Mouse (Mus musculus) gastrocnemius, adult 2 months (tissue): ENCODE measurements at regions not wholly inside any gene's neighbourhood (a gene's known extent, or its start where the extent isn't known, plus 50 kb on each side); places are given as distances from the start of the nearest gene placed in this dataset.

Experiments used
- DNase-seq: peaks from one replicate; pipeline ENCODE4 v3.0.0; 2022
- H3K27ac ChIP-seq: fragments of 200-600 bp; 2 replicates; pipeline ENCODE4 v1.8.1; 2022; ENCODE audit warnings: mild to moderate bottlenecking
- H3K4me3 ChIP-seq: fragments of 200-600 bp; 2 replicates; pipeline ENCODE4 v1.8.1; 2022; ENCODE audit warnings: mild to moderate bottlenecking, moderate library complexity
- CTCF ChIP-seq: fragments of 200-600 bp; IDR thresholded peaks from 2 replicates; pipeline ENCODE4 v1.8.1; 2022; ENCODE audit warnings: antibody characterized with exemption, mild to moderate bottlenecking, moderate library complexity
- intact Hi-C: fragments of 180-260 bp; cut with DNase I; formaldehyde crosslinking; loops from one replicate; pipeline ENCODE4 v1.15.1; 2025

DNA sequence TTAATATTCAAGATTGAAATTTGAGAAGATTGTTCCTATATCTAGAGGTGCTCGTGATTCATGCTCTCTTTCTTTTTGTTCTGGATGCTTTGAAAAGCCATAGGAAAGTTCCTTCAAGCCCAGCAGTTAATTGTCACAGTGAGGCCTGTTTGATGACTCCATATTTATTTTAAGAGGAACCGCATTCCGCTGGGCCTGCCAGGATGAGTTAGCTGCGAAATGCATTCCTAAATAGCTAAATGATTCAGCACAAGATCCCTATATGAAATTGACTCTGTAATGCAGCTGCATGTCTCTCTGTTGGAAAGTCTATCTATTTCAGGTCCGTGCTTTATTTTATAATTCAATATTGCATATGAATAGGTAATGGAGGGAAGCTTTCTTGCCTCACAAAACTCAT is 511.9 kb upstream of the Adgra3 start:
- no peak for TF ChIP-seq CTCF
- Histone ChIP-seq H3K4me3 (no peak overlapping the region), H3K27ac (no peak overlapping the region)
- DNase-seq, result no peak
- intact Hi-C loops, result no loop called here

GRCm38 (mm10) chr5:50551125-50551524 is 492.3 kb upstream of the Adgra3 start:
- H3K4me3 ChIP-seq, result no peak overlapping the region
- no peak for DNase-seq
- peak; percentile 5; the same call in 1 of the 2 replicates for TF ChIP-seq CTCF
- H3K27ac ChIP-seq, result no peak overlapping the region
- intact Hi-C loops, result no loop called here

GRCm38 (mm10) chr5:50512539-50512938 is 453.7 kb upstream of the Adgra3 start:
- no peak overlapping the region for H3K27ac ChIP-seq
- no peak for DNase-seq
- no peak for TF ChIP-seq CTCF
- no peak overlapping the region for H3K4me3 ChIP-seq
- intact Hi-C loops, result no loop called here

- TF ChIP-seq CTCF, result no peak
- Histone ChIP-seq H3K27ac (no peak overlapping the region), H3K4me3 (no peak overlapping the region)
- intact Hi-C loops, result no loop called here
- DNase-seq, result no peak
Measured at GRCm38 (mm10) chr5:50509696-50510421, 451.1 kb upstream of the Adgra3 start.

DNA sequence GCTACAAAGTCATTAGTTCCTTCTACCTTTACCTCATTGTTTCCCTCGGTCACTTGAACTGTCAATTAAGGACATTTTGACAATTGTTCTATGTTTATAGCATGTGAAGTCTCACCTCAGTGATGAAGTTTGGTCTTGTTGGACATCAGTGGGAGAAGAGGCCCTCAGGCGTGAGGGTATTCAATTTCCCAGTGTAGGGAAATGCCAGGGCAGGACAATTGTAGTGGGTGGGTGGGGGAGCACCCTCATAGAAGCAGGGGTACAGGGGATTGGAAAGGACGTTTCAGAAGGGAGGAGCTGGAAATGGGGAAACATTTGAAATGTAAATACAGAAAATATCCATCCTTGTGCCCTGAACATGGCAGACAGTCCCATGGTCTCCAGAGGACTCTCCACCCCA is 431.4 kb upstream of the Adgra3 start:
- intact Hi-C loops, result no loop called here
- Histone ChIP-seq H3K4me3 (no peak overlapping the region), H3K27ac (no peak overlapping the region)
- no peak for TF ChIP-seq CTCF
- no peak for DNase-seq

DNA sequence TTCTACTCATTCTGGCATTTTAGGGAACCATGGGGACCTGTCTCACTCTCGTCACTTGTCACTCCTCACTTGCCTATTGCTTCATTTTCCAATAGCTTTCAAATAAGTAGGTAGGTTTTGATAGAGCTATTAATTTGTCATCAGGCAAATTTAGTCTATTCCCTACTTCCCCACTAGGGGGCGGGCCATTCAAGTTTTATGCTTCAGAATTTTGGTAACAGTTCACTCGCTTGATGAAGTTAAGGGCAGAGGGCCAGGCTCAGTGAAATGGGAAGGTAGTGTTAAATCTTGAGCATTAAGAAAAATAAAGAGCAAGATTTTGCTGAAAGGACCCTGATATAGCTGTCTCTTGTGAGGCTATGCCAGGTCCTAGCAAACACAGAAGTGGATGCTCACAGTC is 418.2 kb upstream of the Adgra3 start:
- DNase-seq, result peak; percentile 19
- no peak overlapping the region for H3K4me3 ChIP-seq
- H3K27ac ChIP-seq, result no peak overlapping the region
- intact Hi-C loops, result loop anchor here (10.0 kb wide), 1 partner anchor 218 kb away; no protein-coding TSS in a partner anchor
- TF ChIP-seq CTCF, result peak; percentile 76

DNA sequence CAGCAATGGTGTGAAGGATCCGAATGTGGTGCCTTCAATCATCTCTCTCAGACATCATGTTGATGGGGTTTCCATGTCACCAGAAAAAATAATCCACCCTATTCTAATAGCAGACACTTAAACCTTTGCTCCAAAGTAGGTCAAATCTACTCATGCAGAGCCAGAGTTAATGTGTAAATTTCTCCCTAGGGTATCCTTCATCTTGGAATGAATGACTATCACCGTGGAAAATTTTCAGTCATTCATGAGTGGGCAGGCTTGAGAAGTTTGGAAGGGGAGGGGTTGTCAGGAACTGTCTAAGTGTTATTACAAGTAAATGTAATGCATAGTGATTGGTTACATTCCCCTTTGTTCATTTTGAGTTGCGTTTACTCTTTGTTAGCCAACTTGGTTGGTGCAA is 402.7 kb upstream of the Adgra3 start:
- intact Hi-C loops, result no loop called here
- H3K27ac ChIP-seq, result no peak overlapping the region
- DNase-seq, result no peak
- no peak overlapping the region for H3K4me3 ChIP-seq
- no peak for TF ChIP-seq CTCF

DNA sequence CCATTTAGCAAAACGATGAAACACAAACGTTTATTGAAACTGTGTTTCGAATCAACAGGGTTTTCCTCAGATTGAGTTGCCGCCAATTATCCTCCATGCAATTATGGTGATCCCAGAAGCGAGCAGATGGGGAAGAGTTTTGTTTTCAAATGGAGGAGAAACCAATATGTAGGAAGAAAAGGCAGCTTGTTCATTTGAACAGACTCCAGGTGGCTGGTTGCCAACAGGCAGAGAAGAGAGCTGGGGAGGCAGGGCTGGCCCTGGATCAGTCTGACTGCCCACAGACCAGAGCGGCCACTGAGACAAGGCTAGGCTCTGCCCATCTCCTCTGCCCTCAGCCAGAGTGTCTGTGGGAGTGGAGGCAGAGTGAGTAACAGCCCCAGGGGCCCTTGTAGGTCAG is 398.8 kb upstream of the Adgra3 start:
- intact Hi-C loops, result no loop called here
- H3K4me3 ChIP-seq, result no peak overlapping the region
- H3K27ac ChIP-seq, result no peak overlapping the region
- TF ChIP-seq CTCF, result no peak
- DNase-seq, result peak; percentile 16

DNA sequence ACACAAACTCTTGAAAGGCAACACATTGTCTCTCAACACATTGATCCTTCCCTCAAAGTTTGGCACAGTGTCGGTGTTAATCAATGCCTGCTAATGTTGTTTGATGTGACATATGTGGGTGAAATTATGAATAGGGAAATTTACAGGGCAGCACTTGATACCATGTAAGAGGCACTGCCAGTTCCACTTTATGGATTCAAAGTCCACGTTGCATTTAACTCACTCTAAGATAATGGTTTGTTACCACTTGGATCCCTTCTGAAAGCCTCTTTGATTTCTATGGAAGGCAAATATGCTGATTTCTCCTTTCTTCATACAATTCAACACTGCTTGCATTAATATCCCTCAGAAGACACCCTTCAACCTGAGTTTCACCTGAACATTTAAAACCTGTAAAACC is 395.6 kb upstream of the Adgra3 start:
- intact Hi-C loops, result no loop called here
- DNase-seq, result no peak
- H3K4me3 ChIP-seq, result no peak overlapping the region
- no peak for TF ChIP-seq CTCF
- H3K27ac ChIP-seq, result no peak overlapping the region

DNA sequence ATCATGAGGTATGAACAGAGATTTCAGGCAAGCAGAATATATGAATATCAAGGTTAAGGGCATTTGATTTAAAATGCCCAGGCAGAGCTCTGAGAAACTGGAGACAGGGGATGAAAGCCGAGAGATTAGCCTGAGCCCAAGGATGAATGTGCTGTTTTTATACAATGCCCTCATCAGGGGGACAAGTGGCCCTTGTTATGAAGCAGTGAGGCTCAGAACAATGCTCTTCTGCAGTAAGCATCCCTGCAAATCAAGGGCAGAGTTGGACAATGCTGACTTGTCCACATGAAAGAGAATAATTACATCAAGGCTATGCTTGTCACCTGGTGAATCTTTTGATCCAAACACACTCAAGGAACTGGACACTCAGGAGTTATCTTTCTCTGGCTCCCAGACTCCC is 348.1 kb upstream of the Adgra3 start:
- DNase-seq, result no peak
- no peak overlapping the region for H3K27ac ChIP-seq
- TF ChIP-seq CTCF, result no peak
- intact Hi-C loops, result no loop called here
- H3K4me3 ChIP-seq, result no peak overlapping the region

- no peak overlapping the region for H3K27ac ChIP-seq
- no peak for DNase-seq
- no peak overlapping the region for H3K4me3 ChIP-seq
- intact Hi-C loops, result no loop called here
- no peak for TF ChIP-seq CTCF
Measured at GRCm38 (mm10) chr5:50406520-50406919, 347.7 kb upstream of the Adgra3 start.
